Comparison of ENCODE assay signal across 8 mouse cellular contexts in genomic region chr4:41615661-41616599, GRCm38 (mm10). TPM values are rescaled to one million over a fixed set of nuclear protein-coding genes. Genes with fewer than 3 reads are reported as not detected.
DNase-seq lines count a peak whose midpoint lies in the region; ATAC-seq and TF ChIP-seq lines count a peak whose summit lies in the region.
"Had no signal": no experiment of that assay in that cellular context is flagged by ENCODE, and none has a peak within 500 bp of the region (broad histone marks: within the 10 kb centered on the region; RNA-seq: fewer than 3 reads in every experiment).

No protein-coding gene starts in this region.

- H3K36me3 ChIP-seq in thymus, adult 2 months (ENCODE audit: control insufficient read depth, insufficient read depth, low read length): no peaks in the 10 kb centered on the region
- H3K36me3 ChIP-seq: liver, embryonic 15.5 days had no signal

- no peak overlapping the region for H3K4me3 ChIP-seq in thymus, adult 2 months (ENCODE audit: control insufficient read depth, insufficient read depth, low read length)
- H3K4me3 ChIP-seq: liver, embryonic 15.5 days had no signal

- H3K4me1 ChIP-seq in thymus, adult 2 months (replicated peaks; ENCODE audit: control insufficient read depth, insufficient read depth, low read length): no peaks in the 10 kb centered on the region
- H3K4me1 ChIP-seq: liver, embryonic 15.5 days had no signal

- H3K27me3 ChIP-seq in thymus, adult 2 months (ENCODE audit: control insufficient read depth, insufficient read depth, low read length): no peaks in the 10 kb centered on the region
- H3K27me3 ChIP-seq: liver, embryonic 15.5 days had no signal

- no peak for TF ChIP-seq POLR2A in thymus, adult 2 months (IDR thresholded peaks at IDR 0.05; ENCODE audit: control insufficient read depth, extremely low read depth, insufficient read depth, low read length, poor library complexity)

- DNase-seq in NIH3T3 (ENCODE audit: low read depth): peak; percentile 40
- DNase-seq in cerebellum, postnatal 14 days: peak; percentile 66 to 77
- DNase-seq in layer of hippocampus, adult 11-12 months (ENCODE audit: low spot score): peak; percentile 87
- DNase-seq in lung, postnatal 14 days: peak; percentile 23
- DNase-seq in spleen, adult 12 weeks (ENCODE audit: low spot score): no peak
- no peak for DNase-seq in thymus, adult 2 months

- WGBS in thymus, adult 2 months: 92% methylated on average over 9 of the region's 9 CpGs

- no peak for ATAC-seq in megakaryocyte progenitor cell, adult 5-6 weeks (replicated peaks; ENCODE audit: poor library complexity)

- TF ChIP-seq CTCF in thymus, adult 2 months (IDR thresholded peaks at IDR 0.05; ENCODE audit: borderline replicate concordance, control insufficient read depth, extremely low read depth, insufficient read depth, low read length, poor library complexity): no peak

- H3K27ac ChIP-seq in thymus, adult 2 months (ENCODE audit: control insufficient read depth, insufficient read depth, low read length): no peak overlapping the region
- H3K27ac ChIP-seq: liver, embryonic 15.5 days had no signal

RNA-seq across cellular contexts. Expression of gene Enho, which starts 24.2 kb away (rescaled TPM):
- not detected in 2 replicates for total RNA-seq in megakaryocyte progenitor cell, adult 5-6 weeks (2015)
- not detected in 2 replicates for total RNA-seq in megakaryocyte progenitor cell, adult 5-6 weeks (2017)
- polyA plus RNA-seq in thymus, adult 2 months (2012; rRNA removed): 7.5 and 10.3 TPM in 2 replicates

RNA-seq across cellular contexts. Expression of gene Dnaic1, which starts 46.4 kb away (rescaled TPM):
- total RNA-seq in megakaryocyte progenitor cell, adult 5-6 weeks (2015): 0.44 TPM in 1 of 2 replicates, not detected in the other
- total RNA-seq in megakaryocyte progenitor cell, adult 5-6 weeks (2017): not detected in 2 replicates
- 0.18 and 0.96 TPM in 2 replicates for polyA plus RNA-seq in thymus, adult 2 months (2012; rRNA removed)

RNA-seq across cellular contexts. Expression of gene Fam219a, which starts 46.6 kb away (rescaled TPM):
- 0.98 and 1.1 TPM in 2 replicates for total RNA-seq in megakaryocyte progenitor cell, adult 5-6 weeks (2015)
- total RNA-seq in megakaryocyte progenitor cell, adult 5-6 weeks (2017): 0.33 and 4.1 TPM in 2 replicates
- 23.0 and 29.8 TPM in 2 replicates for polyA plus RNA-seq in thymus, adult 2 months (2012; rRNA removed)

Comparison
In these comparisons a context has a peak if more than half of its experiments do, and no peak if none do; other contexts are left out.
1. DNase-seq: peak in NIH3T3 (single experiment), cerebellum, postnatal 14 days (2 of 2), layer of hippocampus, adult 11-12 months (single experiment) and lung, postnatal 14 days (single experiment); none in spleen, adult 12 weeks (single experiment) and thymus, adult 2 months (single experiment).